Mouse (Mus musculus) adrenal gland, adult 18-20 months (tissue): ENCODE measurements around the gene Iqschfp. TPM values are rescaled to one million over a fixed set of nuclear protein-coding genes. Genes with fewer than 3 reads are reported as not detected.

Experiments
- DNase-seq, 2 experiments: peaks; one replicate each; pipeline ENCODE4 v3.0.0; 2021 to 2022; ENCODE audit warnings: low spot score in 2 of 2
- long read RNA-seq, 2 experiments: library from polyadenylated mRNA; stranded (forward); transcript quantifications; one replicate each; pipeline ENCODE4 v2.0.0; 2021
- total RNA-seq, 2 experiments: library from RNA; stranded (reverse); gene quantifications; 1 replicate in 1 of 2; 2 replicates in 1 of 2; pipeline ENCODE4 v1.2.3; 2021

Iqschfp gene
- total RNA-seq, result not detected
- long read RNA-seq, experiment 1, partial matches to known transcripts, result 0 of 1 reads
- long read RNA-seq, experiment 1, other reads (novel, unspliced or antisense), result 1 of 1 reads
- long read RNA-seq, experiment 2, partial matches to known transcripts, result 0 of 1 reads
- long read RNA-seq, experiment 2, other reads (novel, unspliced or antisense), result 1 of 1 reads

- DNase-seq, result no peak
Observed at GRCm38 (mm10) chr3:67892026-67892705, at the start of gene Iqschfp, which contains the start of gene Iqcj. Gene Iqschfp (plus strand): TSS chr3:67892232. Gene Iqcj (plus strand): TSS chr3:67892220.

GRCm38 (mm10) chr3:67852397-67852796 is 39.6 kb upstream of the Iqschfp start:
- DNase-seq, result no peak

- DNase-seq, result no peak
Observed at GRCm38 (mm10) chr3:67861524-67861923, 30.5 kb upstream of the Iqschfp start.

- DNase-seq, result no peak
Observed at GRCm38 (mm10) chr3:67867420-67868065, 24.5 kb upstream of the Iqschfp start.

- DNase-seq, result no peak
Observed at GRCm38 (mm10) chr3:67869424-67869823, 22.6 kb upstream of the Iqschfp start.

- DNase-seq, result no peak
Observed at GRCm38 (mm10) chr3:67877253-67877652, 14.8 kb upstream of the Iqschfp start.

- no peak for DNase-seq
Observed at GRCm38 (mm10) chr3:67884335-67884734, 7.7 kb upstream of the Iqschfp start.

GRCm38 (mm10) chr3:67886176-67886575 is 5.9 kb upstream of the Iqschfp start:
- DNase-seq, result no peak

- no peak for DNase-seq
Observed at GRCm38 (mm10) chr3:67887251-67887650, 4.8 kb upstream of the Iqschfp start.

- DNase-seq, result no peak
Observed at GRCm38 (mm10) chr3:67892768-67893167, 736 bp downstream of the Iqschfp start.

- no peak for DNase-seq
Observed at GRCm38 (mm10) chr3:67902517-67902916, 10.5 kb downstream of the Iqschfp start.

GRCm38 (mm10) chr3:67908586-67908985 is 16.6 kb downstream of the Iqschfp start:
- DNase-seq, result no peak

- no peak for DNase-seq
Observed at GRCm38 (mm10) chr3:67918098-67918497, 26.1 kb downstream of the Iqschfp start.

GRCm38 (mm10) chr3:67918634-67919259 is 26.7 kb downstream of the Iqschfp start:
- no peak for DNase-seq

GRCm38 (mm10) chr3:67923095-67923494 is 31.1 kb downstream of the Iqschfp start:
- DNase-seq, result no peak

GRCm38 (mm10) chr3:67925453-67925852 is 33.4 kb downstream of the Iqschfp start:
- no peak for DNase-seq

- no peak for DNase-seq
Observed at GRCm38 (mm10) chr3:67930424-67931133, 38.5 kb downstream of the Iqschfp start.

GRCm38 (mm10) chr3:67931181-67931580 is 39.1 kb downstream of the Iqschfp start:
- no peak for DNase-seq

GRCm38 (mm10) chr3:67931914-67932313 is 39.9 kb downstream of the Iqschfp start:
- DNase-seq, result no peak

- no peak for DNase-seq
Observed at GRCm38 (mm10) chr3:67935829-67936228, 43.8 kb downstream of the Iqschfp start.

- no peak for DNase-seq
Observed at GRCm38 (mm10) chr3:67947000-67947399, 55.0 kb downstream of the Iqschfp start.
